Mouse (Mus musculus): ENCODE measurements at regions not wholly inside any gene's neighbourhood (a gene's known extent, or its start where the extent isn't known, plus 50 kb on each side); places are given as distances from the start of the nearest gene placed in this dataset.
A peak's percentile ranks its signal among the peaks of the same experiment; 100 is the strongest.

GRCm38 (mm10) chr1:177545031-177545735, 103.0 kb downstream of the Zbtb18 start:
- Histone ChIP-seq H3K27ac (replicated peaks) (no peak overlapping the region), H3K27me3 (replicated peaks; ENCODE audit: low read depth, poor library complexity, severe bottlenecking) (no peaks in the 10 kb centered on the region), H3K36me3 (replicated peaks) (no peaks in the 10 kb centered on the region), H3K4me3 (no peak overlapping the region), H3K9me3 (no peaks in the 10 kb centered on the region), H3K4me1 (peaks cover 9% of the 10 kb centered on the region)
- DNase-seq (ENCODE audit: low spot score): peak; percentile 37
- whole genome bisulfite sequencing: 74% methylated on average over 15 of the region's 15 CpGs

DNA sequence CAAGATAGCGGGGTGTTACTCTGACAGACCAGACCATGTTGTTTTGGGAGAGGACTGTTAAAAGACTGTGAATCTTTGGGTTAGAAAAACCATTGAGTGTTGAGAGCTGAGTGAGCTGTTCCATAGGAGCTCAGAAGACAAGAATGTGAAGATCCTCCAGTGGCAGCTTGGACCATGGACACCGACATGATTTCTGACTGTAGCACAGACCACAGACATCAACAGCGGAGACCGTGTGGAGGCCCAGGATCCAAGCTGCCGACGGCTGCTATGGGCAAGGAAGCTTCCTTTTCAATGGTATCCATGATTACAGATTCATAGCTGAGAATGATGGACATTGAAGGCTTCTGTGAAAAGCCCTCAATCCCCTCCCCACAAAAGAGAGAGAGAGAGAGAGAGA, 105.6 kb downstream of the Zbtb18 start:
- Histone ChIP-seq H3K36me3 (replicated peaks) (no peaks in the 10 kb centered on the region), H3K9me3 (no peaks in the 10 kb centered on the region), H3K27ac (replicated peaks) (no peak overlapping the region), H3K4me1 (peaks cover 9% of the 10 kb centered on the region), H3K4me3 (no peak overlapping the region), H3K27me3 (replicated peaks; ENCODE audit: low read depth, poor library complexity, severe bottlenecking) (no peaks in the 10 kb centered on the region)
- no peak for DNase-seq (ENCODE audit: low spot score)
- 93% methylated on average over 6 of the region's 6 CpGs for WGBS

DNA sequence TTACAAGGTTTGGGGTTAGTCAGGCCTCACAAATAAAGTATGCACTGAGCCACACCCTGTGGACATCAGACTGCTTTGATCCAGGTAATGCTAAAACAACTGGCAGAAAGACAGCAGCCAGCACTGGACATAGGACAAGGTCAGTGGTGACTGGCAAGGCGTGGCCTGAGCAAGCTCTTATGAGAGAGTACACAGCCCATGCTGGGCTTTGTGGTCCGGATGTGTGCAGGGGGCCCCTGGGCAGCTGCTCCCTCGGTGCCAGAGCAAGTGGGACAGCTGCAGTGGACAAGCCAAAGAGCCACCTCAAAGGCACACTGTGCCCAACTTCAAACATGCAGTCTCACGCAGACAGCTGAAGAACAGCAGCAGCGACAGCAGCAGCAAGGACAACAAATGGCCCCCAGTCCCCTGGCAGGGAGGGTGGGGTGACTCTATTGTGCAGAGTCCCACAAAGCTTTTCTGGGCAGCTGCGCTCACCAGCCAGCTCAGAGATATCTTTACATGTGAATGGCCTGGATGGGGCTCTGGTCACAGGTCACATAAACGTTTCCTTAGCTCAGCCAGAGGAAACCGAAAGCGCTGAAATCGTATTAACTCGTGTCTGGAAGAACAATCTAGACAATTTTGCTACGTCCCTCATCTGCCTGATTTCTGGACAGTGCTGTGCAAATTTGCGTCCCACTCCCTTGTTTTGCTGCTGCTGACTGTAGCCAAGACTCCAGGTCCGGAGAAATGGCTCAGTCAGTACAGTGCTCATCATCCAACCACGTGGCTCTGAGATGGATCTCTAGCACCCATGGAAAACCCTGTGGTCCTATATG, 113.5 kb downstream of the Zbtb18 start:
- peak; percentile 18 for DNase-seq (ENCODE audit: low spot score)
- H3K4me1 ChIP-seq: peaks cover 17% of the 10 kb centered on the region
- 0 out of 2 replicates have a peak, but pooled peaks cover 5% of the 10 kb centered on the region for H3K27me3 ChIP-seq (replicated peaks; ENCODE audit: low read depth, poor library complexity, severe bottlenecking)
- H3K27ac ChIP-seq (replicated peaks): peak overlapping the region; percentile 69
- no peaks in the 10 kb centered on the region for H3K36me3 ChIP-seq (replicated peaks)
- WGBS: 29% methylated on average over 15 of the region's 15 CpGs
- H3K9me3 ChIP-seq: no peaks in the 10 kb centered on the region
- H3K4me3 ChIP-seq: peak overlapping the region; percentile 23

GRCm38 (mm10) chr1:177557432-177557831, 115.3 kb downstream of the Zbtb18 start:
- WGBS: 83% methylated on average over 6 of the region's 6 CpGs
- H3K36me3 ChIP-seq (replicated peaks): no peaks in the 10 kb centered on the region
- peaks cover 27% of the 10 kb centered on the region for H3K4me1 ChIP-seq
- H3K27ac ChIP-seq (replicated peaks): no peak overlapping the region
- H3K9me3 ChIP-seq: no peaks in the 10 kb centered on the region
- no peak for DNase-seq (ENCODE audit: low spot score)
- no peak overlapping the region for H3K4me3 ChIP-seq
- 0 out of 2 replicates have a peak, but pooled peaks cover 5% of the 10 kb centered on the region for H3K27me3 ChIP-seq (replicated peaks; ENCODE audit: low read depth, poor library complexity, severe bottlenecking)

GRCm38 (mm10) chr1:177557856-177558255, 115.7 kb downstream of the Zbtb18 start:
- Histone ChIP-seq H3K27ac (replicated peaks) (no peak overlapping the region), H3K4me3 (no peak overlapping the region), H3K36me3 (replicated peaks) (no peaks in the 10 kb centered on the region), H3K4me1 (peaks cover 29% of the 10 kb centered on the region), H3K27me3 (replicated peaks; ENCODE audit: low read depth, poor library complexity, severe bottlenecking) (0 out of 2 replicates have a peak, but pooled peaks cover 5% of the 10 kb centered on the region), H3K9me3 (no peaks in the 10 kb centered on the region)
- WGBS: 80% methylated on average over 4 of the region's 4 CpGs
- DNase-seq (ENCODE audit: low spot score): no peak

- DNase-seq (ENCODE audit: low spot score): peak; percentile 25
- WGBS: 57% methylated on average over 17 of the region's 17 CpGs
- H3K36me3 ChIP-seq (replicated peaks): no peaks in the 10 kb centered on the region
- H3K27ac ChIP-seq (replicated peaks): no peak overlapping the region
- 0 out of 2 replicates have a peak, but pooled peaks cover 6% of the 10 kb centered on the region for H3K27me3 ChIP-seq (replicated peaks; ENCODE audit: low read depth, poor library complexity, severe bottlenecking)
- no peaks in the 10 kb centered on the region for H3K9me3 ChIP-seq
- H3K4me1 ChIP-seq: peaks cover 18% of the 10 kb centered on the region
- no peak overlapping the region for H3K4me3 ChIP-seq
Measured at GRCm38 (mm10) chr1:177561716-177562588, 119.8 kb downstream of the Zbtb18 start.

DNA sequence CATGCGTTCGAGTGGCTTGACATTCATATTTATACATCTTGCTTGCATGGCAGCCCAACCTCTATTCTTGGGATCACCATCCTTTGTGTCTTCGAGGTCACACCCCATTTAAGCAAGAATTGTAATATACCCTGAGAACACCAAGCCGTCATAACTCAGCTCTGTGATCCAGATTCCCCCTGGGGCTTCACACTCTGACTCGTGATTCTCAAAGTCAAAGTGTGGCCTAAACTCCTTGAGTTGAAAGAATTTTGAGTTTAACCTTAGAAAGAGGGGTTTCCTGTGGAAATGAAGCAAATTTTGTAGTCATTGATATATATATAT, 120.4 kb downstream of the Zbtb18 start:
- H3K36me3 ChIP-seq (replicated peaks): no peaks in the 10 kb centered on the region
- H3K4me1 ChIP-seq: peaks cover 18% of the 10 kb centered on the region
- WGBS: 70% methylated on average over 5 of the region's 5 CpGs
- no peak overlapping the region for H3K27ac ChIP-seq (replicated peaks)
- no peak for DNase-seq (ENCODE audit: low spot score)
- 0 out of 2 replicates have a peak, but pooled peaks cover 6% of the 10 kb centered on the region for H3K27me3 ChIP-seq (replicated peaks; ENCODE audit: low read depth, poor library complexity, severe bottlenecking)
- no peak overlapping the region for H3K4me3 ChIP-seq
- H3K9me3 ChIP-seq: no peaks in the 10 kb centered on the region

- 0 out of 2 replicates have a peak, but pooled peaks cover 6% of the 10 kb centered on the region for H3K27me3 ChIP-seq (replicated peaks; ENCODE audit: low read depth, poor library complexity, severe bottlenecking)
- H3K4me3 ChIP-seq: no peak overlapping the region
- H3K9me3 ChIP-seq: no peaks in the 10 kb centered on the region
- H3K36me3 ChIP-seq (replicated peaks): no peaks in the 10 kb centered on the region
- 85% methylated on average over 3 of the region's 3 CpGs for WGBS
- no peak for DNase-seq (ENCODE audit: low spot score)
- no peak overlapping the region for H3K27ac ChIP-seq (replicated peaks)
- peaks cover 12% of the 10 kb centered on the region for H3K4me1 ChIP-seq
Measured at GRCm38 (mm10) chr1:177565678-177566077, 123.5 kb downstream of the Zbtb18 start.

GRCm38 (mm10) chr1:177568056-177568816, 126.1 kb downstream of the Zbtb18 start:
- H3K27ac ChIP-seq (replicated peaks): no peak overlapping the region
- no peaks in the 10 kb centered on the region for H3K9me3 ChIP-seq
- no peak for DNase-seq (ENCODE audit: low spot score)
- no peak overlapping the region for H3K4me3 ChIP-seq
- H3K4me1 ChIP-seq: no peaks in the 10 kb centered on the region
- no peaks in the 10 kb centered on the region for H3K36me3 ChIP-seq (replicated peaks)
- 86% methylated on average over 9 of the region's 9 CpGs for WGBS
- H3K27me3 ChIP-seq (replicated peaks; ENCODE audit: low read depth, poor library complexity, severe bottlenecking): 0 out of 2 replicates have a peak, but pooled peaks cover 6% of the 10 kb centered on the region

DNA sequence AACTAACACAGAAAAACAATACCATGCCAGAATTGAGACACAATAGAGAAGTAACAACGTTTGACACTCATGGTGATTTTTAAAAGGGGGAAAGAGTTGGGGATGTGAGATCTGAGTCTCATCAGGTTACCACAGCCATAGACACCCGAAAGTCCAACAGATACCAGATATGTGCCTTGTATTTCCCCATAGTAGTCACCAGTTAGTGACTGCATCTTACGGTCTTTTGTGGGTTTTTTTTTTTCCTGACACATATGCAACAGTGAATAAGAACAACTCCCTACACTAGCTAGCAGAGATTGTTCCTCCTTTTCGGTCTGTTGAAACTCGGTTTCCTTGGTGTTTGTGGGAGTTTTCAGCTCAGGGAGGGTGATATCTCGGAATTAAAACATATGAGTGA, 127.4 kb downstream of the Zbtb18 start:
- no peak for DNase-seq (ENCODE audit: low spot score)
- 89% methylated on average over 6 of the region's 6 CpGs for WGBS
- no peak overlapping the region for H3K27ac ChIP-seq (replicated peaks)

GRCm38 (mm10) chr1:177573017-177573725, 131.0 kb downstream of the Zbtb18 start:
- Histone ChIP-seq H3K36me3 (replicated peaks) (no peaks in the 10 kb centered on the region), H3K9me3 (no peaks in the 10 kb centered on the region), H3K27me3 (replicated peaks; ENCODE audit: low read depth, poor library complexity, severe bottlenecking) (no peaks in the 10 kb centered on the region), H3K4me3 (no peak overlapping the region), H3K4me1 (no peaks in the 10 kb centered on the region), H3K27ac (replicated peaks) (no peak overlapping the region)
- 90% methylated on average over 17 of the region's 17 CpGs for WGBS
- DNase-seq (ENCODE audit: low spot score): no peak

More for the DNA sequence above, 127.4 kb downstream of the Zbtb18 start:
- Histone ChIP-seq H3K4me3 (no peak overlapping the region), H3K36me3 (replicated peaks) (no peaks in the 10 kb centered on the region), H3K4me1 (no peaks in the 10 kb centered on the region), H3K27me3 (replicated peaks; ENCODE audit: low read depth, poor library complexity, severe bottlenecking) (no peaks in the 10 kb centered on the region), H3K9me3 (no peaks in the 10 kb centered on the region)
